In the genomic region with DNA sequence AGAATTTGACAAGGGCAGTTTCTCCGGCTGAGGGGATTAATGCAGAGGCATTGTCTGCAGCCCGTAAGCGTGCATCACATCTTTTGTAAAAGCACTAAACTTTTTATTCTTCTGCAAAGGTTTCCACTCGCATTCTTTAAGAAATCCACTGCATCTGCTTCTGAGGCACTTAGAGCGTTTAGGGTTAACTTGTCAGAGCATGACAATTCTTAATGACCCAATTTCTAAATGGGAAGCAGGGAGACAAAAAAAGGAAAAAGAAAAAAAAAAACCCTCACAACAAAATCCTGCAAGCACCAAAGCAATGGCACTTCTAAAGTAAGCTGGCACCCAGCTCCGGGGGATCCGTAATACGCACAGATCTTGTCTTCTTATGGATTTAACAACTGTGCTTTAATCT, we compare ENCODE assay signal across 19 mouse cellular contexts. TPM values are rescaled to one million over a fixed set of nuclear protein-coding genes. Genes with fewer than 3 reads are reported as not detected.
"Had no signal": no experiment of that assay in that cellular context is flagged by ENCODE, and none has a peak within 500 bp of the region (broad histone marks: within the 10 kb centered on the region; RNA-seq: fewer than 3 reads in every experiment).

A gene (plus strand): TSS at position 301 of the 400 bp plus-strand sequence.

- H3K36me3 ChIP-seq: limb, embryonic 15.5 days; liver, embryonic 12.5 days; neural tube, embryonic 12.5 days had no signal

- DNase-seq: kidney, adult 8-10 months; kidney, postnatal 25 days; layer of hippocampus, postnatal 36 days; lung, embryonic 14.5 days; lung, postnatal 10 days; lung, postnatal 4 days; right cerebral cortex, postnatal 14 days; thymus, postnatal 4 days had no signal

- H3K9me3 ChIP-seq: limb, embryonic 15.5 days; liver, embryonic 12.5 days; neural tube, embryonic 12.5 days had no signal

- H3K27ac ChIP-seq: limb, embryonic 15.5 days; liver, embryonic 12.5 days; neural tube, embryonic 12.5 days had no signal

- H3K4me3 ChIP-seq: limb, embryonic 15.5 days; liver, embryonic 12.5 days; megakaryocyte, embryonic 14.5 days; neural tube, embryonic 12.5 days had no signal

- H3K9ac ChIP-seq: limb, embryonic 15.5 days; liver, embryonic 12.5 days; lung, embryonic 14.5 days; neural tube, embryonic 12.5 days had no signal

- H3K27me3 ChIP-seq: limb, embryonic 15.5 days; liver, embryonic 12.5 days; megakaryocyte, embryonic 14.5 days; neural tube, embryonic 12.5 days had no signal

- H3K4me2 ChIP-seq: limb, embryonic 15.5 days; liver, embryonic 12.5 days; lung, embryonic 14.5 days; neural tube, embryonic 12.5 days had no signal

- ATAC-seq: liver, embryonic 12.5 days had no signal

- H3K4me1 ChIP-seq: limb, embryonic 15.5 days; liver, embryonic 12.5 days; megakaryocyte, embryonic 14.5 days; neural tube, embryonic 12.5 days had no signal

RNA-seq across cellular contexts. Expression of the gene that starts here (rescaled TPM):
- total RNA-seq: monocyte, adult 5-6 weeks; neutrophil, adult 5-6 weeks had no signal
- polyA plus RNA-seq: kidney, embryonic 16.5 days; limb, embryonic 11.5 days; limb, embryonic 15.5 days; liver, embryonic 12.5 days; liver, embryonic 16.5 days; lung, embryonic 14.5 days; neural tube, embryonic 12.5 days; small intestine, adult 2 months; stomach, embryonic 16.5 days had no signal
